Mouse (Mus musculus) kidney, embryonic 14.5 days (tissue): ENCODE measurements at regions not wholly inside any gene's neighbourhood (a gene's known extent, or its start where the extent isn't known, plus 50 kb on each side); places are given as distances from the start of the nearest gene placed in this dataset.
A peak's percentile ranks its signal among the peaks of the same experiment; 100 is the strongest.

Experiments
- ATAC-seq: fragments of 200-750 bp; cut with Nextera tagmentation; 2 replicates; pipeline ENCODE4 v1.8.0; 2017; ENCODE audit warnings: moderate number of reproducible peaks, mild to moderate bottlenecking, moderate TSS enrichment, moderate library complexity; ENCODE audit not compliant: low FRiP score, low TSS enrichment
- H3K27ac ChIP-seq: fragments of 300-500 bp; sonication (generic); 2 replicates; pipeline ENCODE4 v1.5.1; 2014; ENCODE audit warnings: low read depth, mild to moderate bottlenecking, low read length, moderate library complexity, mixed read lengths
- H3K27me3 ChIP-seq: fragments of 300-500 bp; sonication (generic); 2 replicates; pipeline ENCODE4 v1.6.1; 2014; ENCODE audit warnings: mild to moderate bottlenecking, low read length; ENCODE audit not compliant: control insufficient read depth, insufficient read depth
- H3K36me3 ChIP-seq: fragments of 300-500 bp; sonication (generic); 2 replicates; pipeline ENCODE4 v1.6.1; 2014; ENCODE audit warnings: low read length, mixed read lengths; ENCODE audit not compliant: control insufficient read depth, insufficient read depth
- H3K4me1 ChIP-seq: fragments of 300-500 bp; sonication (generic); 2 replicates; pipeline ENCODE4 v1.6.1; 2014; ENCODE audit warnings: low read length, mixed read lengths; ENCODE audit not compliant: control insufficient read depth, insufficient read depth
- H3K4me2 ChIP-seq: fragments of 300-500 bp; sonication (generic); replicated peaks from 2 replicates; pipeline ENCODE4 v1.6.1; 2014; ENCODE audit warnings: low read depth, mild to moderate bottlenecking, low read length
- H3K4me3 ChIP-seq: fragments of 300-500 bp; sonication (generic); 2 replicates; pipeline ENCODE4 v1.5.1; 2014; ENCODE audit warnings: mild to moderate bottlenecking, low read length
- H3K9ac ChIP-seq: fragments of 300-500 bp; sonication (generic); 2 replicates; pipeline ENCODE4 v1.6.1; 2014; ENCODE audit warnings: low read depth, mild to moderate bottlenecking, low read length, moderate library complexity
- H3K9me3 ChIP-seq: fragments of 300-500 bp; sonication (generic); 2 replicates; pipeline ENCODE4 v1.6.1; 2016; ENCODE audit warnings: low read length; ENCODE audit not compliant: control insufficient read depth
- WGBS: fragments of 180-500 bp; shearing (Covaris S2); extraction: QIAGEN DNeasy Blood & Tissue Kit; methylation state at CpG from one replicate; pipeline ENCODE4 v1.1.7; 2014; 5-methylcytosine and 5-hydroxymethylcytosine counted together

- H3K4me1 ChIP-seq = no peaks in the 10 kb centered on the region
- no peaks in the 10 kb centered on the region for H3K36me3 ChIP-seq
- WGBS = 89% methylated on average over 4 of the region's 4 CpGs
- no peak overlapping the region for H3K4me2 ChIP-seq
- ATAC-seq = no peak
- H3K27ac ChIP-seq = no peak overlapping the region
- H3K9ac ChIP-seq = no peak overlapping the region
- no peaks in the 10 kb centered on the region for H3K9me3 ChIP-seq
- no peak overlapping the region for H3K4me3 ChIP-seq
- H3K27me3 ChIP-seq = no peaks in the 10 kb centered on the region
Measured at GRCm38 (mm10) chr9:34143131-34143795, 342.4 kb upstream of the Kirrel3 start.

GRCm38 (mm10) chr9:34155240-34156019 is 330.3 kb upstream of the Kirrel3 start:
- Histone ChIP-seq H3K4me1 (no peaks in the 10 kb centered on the region), H3K9me3 (no peaks in the 10 kb centered on the region), H3K27me3 (no peaks in the 10 kb centered on the region), H3K27ac (no peak overlapping the region), H3K4me2 (no peak overlapping the region), H3K4me3 (no peak overlapping the region), H3K9ac (no peak overlapping the region), H3K36me3 (no peaks in the 10 kb centered on the region)
- 57% methylated on average over 11 of the region's 11 CpGs for WGBS
- no peak for ATAC-seq

- ATAC-seq = no peak
- Histone ChIP-seq H3K36me3 (no peaks in the 10 kb centered on the region), H3K9ac (no peak overlapping the region), H3K9me3 (no peaks in the 10 kb centered on the region), H3K4me2 (no peak overlapping the region), H3K4me3 (no peak overlapping the region), H3K27me3 (no peaks in the 10 kb centered on the region), H3K4me1 (no peaks in the 10 kb centered on the region), H3K27ac (no peak overlapping the region)
- 79% methylated on average over 3 of the region's 3 CpGs for WGBS
Measured at GRCm38 (mm10) chr9:34156581-34156980, 329.1 kb upstream of the Kirrel3 start.

- H3K9ac ChIP-seq = no peak overlapping the region
- no peaks in the 10 kb centered on the region for H3K4me1 ChIP-seq
- ATAC-seq = no peak
- no peaks in the 10 kb centered on the region for H3K9me3 ChIP-seq
- 73% methylated on average over 3 of the region's 3 CpGs for WGBS
- no peak overlapping the region for H3K4me3 ChIP-seq
- H3K27ac ChIP-seq = no peak overlapping the region
- H3K4me2 ChIP-seq = no peak overlapping the region
- H3K36me3 ChIP-seq = no peaks in the 10 kb centered on the region
- H3K27me3 ChIP-seq = no peaks in the 10 kb centered on the region
Measured at GRCm38 (mm10) chr9:34161119-34161518, 324.6 kb upstream of the Kirrel3 start.

- no peak overlapping the region for H3K4me2 ChIP-seq
- H3K9ac ChIP-seq = no peak overlapping the region
- WGBS = 89% methylated on average over 4 of the region's 4 CpGs
- H3K4me3 ChIP-seq = no peak overlapping the region
- no peaks in the 10 kb centered on the region for H3K36me3 ChIP-seq
- ATAC-seq = no peak
- no peaks in the 10 kb centered on the region for H3K9me3 ChIP-seq
- no peaks in the 10 kb centered on the region for H3K27me3 ChIP-seq
- H3K27ac ChIP-seq = no peak overlapping the region
- H3K4me1 ChIP-seq = no peaks in the 10 kb centered on the region
Measured at GRCm38 (mm10) chr9:34186314-34186713, 299.4 kb upstream of the Kirrel3 start.

GRCm38 (mm10) chr9:34192542-34192941 is 293.2 kb upstream of the Kirrel3 start:
- Histone ChIP-seq H3K4me3 (no peak overlapping the region), H3K27me3 (no peaks in the 10 kb centered on the region), H3K4me1 (no peaks in the 10 kb centered on the region), H3K36me3 (no peaks in the 10 kb centered on the region), H3K9me3 (no peaks in the 10 kb centered on the region), H3K27ac (no peak overlapping the region), H3K4me2 (no peak overlapping the region), H3K9ac (no peak overlapping the region)
- ATAC-seq = no peak

GRCm38 (mm10) chr9:34202122-34202941 is 283.4 kb upstream of the Kirrel3 start:
- ATAC-seq = peak; percentile 71; the same call in 1 of the 2 replicates
- Histone ChIP-seq H3K9me3 (no peaks in the 10 kb centered on the region), H3K27me3 (no peaks in the 10 kb centered on the region; the same call in 1 of the 2 replicates), H3K36me3 (no peaks in the 10 kb centered on the region), H3K9ac (no peak overlapping the region), H3K4me1 (peaks cover 15% of the 10 kb centered on the region), H3K4me2 (peak overlapping the region; percentile 25), H3K4me3 (no peak overlapping the region), H3K27ac (no peak overlapping the region)
- 40% methylated on average over 13 of the region's 13 CpGs for WGBS

- peak; percentile 67 for ATAC-seq
- Histone ChIP-seq H3K4me2 (peak overlapping the region; percentile 25), H3K4me3 (no peak overlapping the region), H3K36me3 (no peaks in the 10 kb centered on the region), H3K27me3 (no peaks in the 10 kb centered on the region; the same call in 1 of the 2 replicates), H3K27ac (no peak overlapping the region; the same call in 1 of the 2 replicates), H3K9me3 (no peaks in the 10 kb centered on the region), H3K4me1 (peaks cover 15% of the 10 kb centered on the region), H3K9ac (no peak overlapping the region)
- 21% methylated on average over 11 of the region's 11 CpGs for WGBS
Measured at GRCm38 (mm10) chr9:34202942-34203551, 282.6 kb upstream of the Kirrel3 start.
